Mouse (Mus musculus) stomach, embryonic 16.5 days (tissue): Measurements from ENCODE around the gene Igf1. TPM values are rescaled to one million over a fixed set of nuclear protein-coding genes. Genes with fewer than 3 reads are reported as not detected.

Experiments
- ATAC-seq: fragments of 200-750 bp; cut with Nextera tagmentation; 2 replicates; pipeline ENCODE4 v1.8.0; 2017; ENCODE audit warnings: moderate number of reproducible peaks, moderate TSS enrichment; ENCODE audit not compliant: insufficient read depth, low FRiP score
- H3K27ac ChIP-seq: fragments of 300-500 bp; sonication (generic); 2 replicates; pipeline ENCODE4 v1.5.1; 2014; ENCODE audit warnings: low read length
- H3K27me3 ChIP-seq: fragments of 300-500 bp; sonication (generic); 2 replicates; pipeline ENCODE4 v1.6.1; 2014; ENCODE audit warnings: low read length, control low read depth, mixed read lengths; ENCODE audit not compliant: control insufficient read depth, insufficient read depth
- H3K36me3 ChIP-seq: fragments of 300-500 bp; sonication (generic); 2 replicates; pipeline ENCODE4 v1.6.1; 2014; ENCODE audit warnings: low read length; ENCODE audit not compliant: control insufficient read depth, insufficient read depth
- H3K4me1 ChIP-seq: fragments of 300-500 bp; sonication (generic); 2 replicates; pipeline ENCODE4 v1.6.1; 2014; ENCODE audit warnings: low read length, control low read depth, mixed read lengths; ENCODE audit not compliant: control insufficient read depth, insufficient read depth
- H3K4me2 ChIP-seq: fragments of 300-500 bp; sonication (generic); 2 replicates; pipeline ENCODE4 v1.6.1; 2014; ENCODE audit warnings: low read depth, low read length, mixed read lengths
- H3K4me3 ChIP-seq: fragments of 300-500 bp; sonication (generic); replicated peaks from 2 replicates; pipeline ENCODE4 v1.5.1; 2014; ENCODE audit warnings: mild to moderate bottlenecking, low read length
- H3K9ac ChIP-seq: fragments of 300-500 bp; sonication (generic); 2 replicates; pipeline ENCODE4 v1.6.1; 2014; ENCODE audit warnings: low read length
- H3K9me3 ChIP-seq: fragments of 300-500 bp; sonication (generic); replicated peaks from 2 replicates; pipeline ENCODE4 v1.6.1; 2016; ENCODE audit warnings: low read length, control low read depth; ENCODE audit not compliant: control insufficient read depth
- WGBS: fragments of 180-500 bp; shearing (Covaris S2); extraction: QIAGEN DNeasy Blood & Tissue Kit; methylation state at CpG from one replicate; pipeline ENCODE4 v1.1.7; 2014; 5-methylcytosine and 5-hydroxymethylcytosine counted together
- polyA plus RNA-seq: library from polyadenylated mRNA; unstranded; fragments of >200 nt; fragmentation: Nextera tagmentation; extraction: Ambion mirVana; gene quantifications from 2 replicates; pipeline ENCODE4 v1.2.1, GENCODE M21; 2015

Igf1 gene
- polyA plus RNA-seq, 1 experiment from 2014 or later, result 145 TPM

DNA sequence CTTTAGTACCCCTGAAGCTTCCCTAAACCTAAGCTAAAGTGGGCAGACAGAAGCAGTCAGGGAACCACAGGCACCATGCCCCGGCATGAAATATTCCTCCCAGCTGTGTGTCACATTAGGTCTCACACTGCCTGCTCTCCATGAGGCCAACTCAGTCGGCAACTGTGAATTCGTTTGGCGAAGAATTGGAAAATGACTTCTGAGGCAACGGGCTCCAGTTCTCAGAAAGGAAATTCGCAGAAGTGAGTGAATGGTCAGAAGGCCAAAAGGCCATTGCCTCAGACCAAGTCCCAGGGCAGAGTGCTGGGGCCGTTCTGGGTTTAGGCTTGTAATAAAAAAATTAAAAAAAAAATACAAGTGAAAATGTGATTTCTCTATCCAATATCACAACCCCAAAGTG is 43.9 kb downstream of the Igf1 start:
- H3K27me3 ChIP-seq, result no peaks in the 10 kb centered on the region
- no peaks in the 10 kb centered on the region for H3K36me3 ChIP-seq
- no peak overlapping the region for H3K27ac ChIP-seq
- no peak overlapping the region for H3K9ac ChIP-seq
- no peak for ATAC-seq
- no peak overlapping the region for H3K4me3 ChIP-seq
- H3K4me1 ChIP-seq, result no peaks in the 10 kb centered on the region
- WGBS, result 75% methylated on average over 7 of the region's 7 CpGs
- H3K9me3 ChIP-seq, result no peaks in the 10 kb centered on the region
- H3K4me2 ChIP-seq, result no peak overlapping the region

DNA sequence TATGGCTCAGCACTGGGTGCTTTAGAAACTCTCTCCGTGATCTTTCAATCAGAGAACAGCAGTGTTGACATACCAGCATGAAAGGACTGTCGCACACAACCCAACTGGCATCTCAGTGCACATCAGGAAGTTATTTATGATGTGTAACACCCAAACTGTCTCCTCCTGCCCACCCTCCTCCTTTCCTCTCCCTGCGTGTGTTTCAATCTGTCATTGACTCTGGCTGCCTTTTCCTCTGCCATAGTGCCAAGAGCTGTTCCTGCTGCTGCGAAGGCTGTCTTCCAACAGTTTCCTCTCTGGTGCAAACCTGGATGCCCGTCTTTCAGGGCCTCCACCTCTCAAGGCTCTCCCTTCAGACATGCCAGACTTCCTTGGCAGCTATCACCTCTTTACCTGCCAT is 46.3 kb downstream of the Igf1 start:
- 57% methylated on average over 5 of the region's 5 CpGs for WGBS
- no peak for ATAC-seq

DNA sequence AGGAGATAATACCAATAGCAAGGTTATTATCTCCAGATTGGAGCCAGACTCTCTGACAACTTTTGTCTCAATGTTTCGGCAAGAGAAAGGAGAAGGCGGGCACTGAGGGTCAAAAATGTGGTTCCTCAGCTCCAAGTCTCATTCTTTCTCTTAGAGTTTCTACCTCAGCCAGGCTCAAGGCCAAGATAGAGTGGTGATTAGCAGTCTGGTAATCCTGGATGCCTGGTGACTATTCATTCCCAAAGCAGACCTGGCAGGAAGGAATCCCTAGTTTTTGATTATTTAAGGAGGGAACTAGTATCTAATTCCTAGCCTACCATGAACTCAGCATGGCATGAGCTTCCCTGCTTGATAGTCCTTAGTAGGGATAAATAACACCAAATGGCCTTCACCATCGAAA is 47.0 kb downstream of the Igf1 start:
- Histone ChIP-seq H3K9ac (no peak overlapping the region), H3K4me2 (no peak overlapping the region), H3K4me3 (no peak overlapping the region), H3K4me1 (no peaks in the 10 kb centered on the region), H3K27ac (no peak overlapping the region), H3K9me3 (no peaks in the 10 kb centered on the region), H3K36me3 (no peaks in the 10 kb centered on the region), H3K27me3 (no peaks in the 10 kb centered on the region)
- WGBS, result 81% methylated on average over 3 of the region's 3 CpGs
- ATAC-seq, result no peak

More for the DNA sequence above, 46.3 kb downstream of the Igf1 start:
- Histone ChIP-seq H3K27ac (no peak overlapping the region), H3K36me3 (no peaks in the 10 kb centered on the region), H3K4me2 (no peak overlapping the region), H3K27me3 (no peaks in the 10 kb centered on the region), H3K4me1 (no peaks in the 10 kb centered on the region), H3K9ac (no peak overlapping the region), H3K4me3 (no peak overlapping the region), H3K9me3 (no peaks in the 10 kb centered on the region)

DNA sequence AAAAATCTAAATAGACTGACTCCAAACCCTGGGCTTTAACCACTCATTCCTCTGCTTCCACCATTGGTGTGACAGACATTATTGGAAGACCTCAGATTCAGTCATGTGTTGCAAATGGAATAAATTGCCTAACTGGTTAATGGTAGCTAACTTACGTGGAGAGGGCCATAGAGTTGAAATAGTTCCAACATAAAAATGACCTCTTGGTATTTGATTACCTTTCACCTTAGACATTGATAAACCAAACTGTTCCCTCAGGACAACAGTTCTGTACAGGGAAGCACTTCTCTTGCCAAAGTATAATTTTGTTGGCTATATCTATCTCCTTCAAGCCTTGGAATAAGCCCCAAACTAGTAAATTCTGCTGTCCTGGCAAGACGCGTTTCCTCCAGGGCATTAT is 48.1 kb downstream of the Igf1 start:
- Histone ChIP-seq H3K36me3 (no peaks in the 10 kb centered on the region), H3K4me2 (no peak overlapping the region), H3K9ac (no peak overlapping the region), H3K9me3 (no peaks in the 10 kb centered on the region), H3K4me1 (no peaks in the 10 kb centered on the region), H3K4me3 (no peak overlapping the region), H3K27me3 (no peaks in the 10 kb centered on the region), H3K27ac (no peak overlapping the region)
- no peak for ATAC-seq
- 69% methylated on average over 3 of the region's 3 CpGs for whole genome bisulfite sequencing

DNA sequence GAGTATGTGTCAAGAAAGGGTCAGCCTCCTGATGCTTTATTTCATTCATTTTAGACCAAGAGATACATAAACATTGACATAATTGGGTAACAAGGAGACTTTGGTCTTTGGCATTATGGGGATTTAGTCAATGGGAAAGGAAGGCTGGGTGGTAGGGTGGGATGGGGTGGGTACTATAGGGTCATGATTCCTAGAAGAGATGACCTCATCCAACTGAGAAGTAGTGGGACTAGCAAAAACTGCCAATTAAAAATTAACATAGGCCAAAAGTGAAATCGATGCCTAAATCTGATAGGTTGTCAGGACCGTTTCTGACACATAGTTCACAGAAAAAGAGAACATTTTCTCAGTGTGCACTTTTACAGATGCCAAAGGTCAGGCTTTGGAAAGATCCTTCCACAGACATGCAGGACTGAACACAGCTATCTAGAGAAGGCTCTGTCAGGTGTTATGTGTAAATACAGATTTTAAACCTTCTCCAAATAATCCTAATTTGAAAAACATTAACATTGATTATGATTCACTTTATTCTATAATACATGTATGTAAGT is 48.8 kb downstream of the Igf1 start:
- no peak overlapping the region for H3K27ac ChIP-seq
- no peaks in the 10 kb centered on the region for H3K9me3 ChIP-seq
- no peaks in the 10 kb centered on the region for H3K36me3 ChIP-seq
- H3K4me3 ChIP-seq, result no peak overlapping the region
- no peak overlapping the region for H3K9ac ChIP-seq
- no peak for ATAC-seq
- 77% methylated on average over 2 of the region's 2 CpGs for WGBS
- no peaks in the 10 kb centered on the region for H3K4me1 ChIP-seq
- no peaks in the 10 kb centered on the region for H3K27me3 ChIP-seq
- no peak overlapping the region for H3K4me2 ChIP-seq

DNA sequence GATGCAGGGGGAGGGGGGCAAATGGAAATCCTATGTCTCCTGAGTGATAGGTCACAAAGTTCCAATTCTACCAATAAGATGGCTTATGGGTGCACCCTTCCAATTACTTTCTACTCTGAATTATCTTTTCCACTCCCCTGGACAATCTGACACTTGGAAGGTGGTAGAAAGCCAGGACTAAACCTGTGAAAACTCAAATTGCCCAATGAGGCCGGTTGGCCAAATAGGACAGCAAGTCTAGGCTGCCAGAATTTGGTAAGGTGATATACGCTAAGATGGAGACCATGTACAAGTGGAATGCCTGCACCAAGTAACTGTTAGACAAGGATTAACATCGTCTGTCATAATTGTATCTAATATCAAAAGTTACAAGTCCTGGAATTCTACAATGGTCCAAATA is 55.8 kb downstream of the Igf1 start:
- H3K27ac ChIP-seq, result no peak overlapping the region
- H3K4me2 ChIP-seq, result no peak overlapping the region
- H3K27me3 ChIP-seq, result no peaks in the 10 kb centered on the region
- H3K9me3 ChIP-seq, result no peaks in the 10 kb centered on the region
- H3K9ac ChIP-seq, result no peak overlapping the region
- ATAC-seq, result no peak
- H3K36me3 ChIP-seq, result no peaks in the 10 kb centered on the region
- H3K4me1 ChIP-seq, result no peaks in the 10 kb centered on the region
- H3K4me3 ChIP-seq, result no peak overlapping the region
- WGBS, result 86% methylated on average over 3 of the region's 3 CpGs

DNA sequence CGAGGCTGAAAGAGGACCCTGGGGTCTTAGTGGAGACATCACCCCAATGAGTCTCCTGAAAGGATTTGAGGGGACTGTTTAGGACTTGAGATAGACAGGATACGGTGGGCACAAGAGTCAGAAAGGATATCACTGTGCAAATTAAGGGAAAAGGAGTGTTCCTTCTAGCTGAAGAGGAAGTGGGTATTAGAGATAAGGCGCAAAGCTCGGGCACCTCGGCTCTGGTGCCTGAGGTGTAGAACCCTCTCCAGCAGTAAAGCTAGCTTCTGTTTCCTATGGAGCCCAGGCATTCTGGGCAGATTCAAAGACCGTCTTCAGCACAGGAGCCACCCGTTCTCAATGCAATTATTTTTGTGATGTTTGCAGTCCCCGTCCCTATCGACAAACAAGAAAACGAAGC is 56.9 kb downstream of the Igf1 start:
- no peak overlapping the region for H3K9ac ChIP-seq
- H3K9me3 ChIP-seq, result no peaks in the 10 kb centered on the region
- WGBS, result 55% methylated on average over 10 of the region's 10 CpGs
- H3K27me3 ChIP-seq, result no peaks in the 10 kb centered on the region
- ATAC-seq, result no peak
- peak overlapping the region; percentile 37 for H3K4me2 ChIP-seq
- no peak overlapping the region for H3K4me3 ChIP-seq
- H3K4me1 ChIP-seq, result no peaks in the 10 kb centered on the region
- H3K36me3 ChIP-seq, result no peaks in the 10 kb centered on the region
- no peak overlapping the region for H3K27ac ChIP-seq

DNA sequence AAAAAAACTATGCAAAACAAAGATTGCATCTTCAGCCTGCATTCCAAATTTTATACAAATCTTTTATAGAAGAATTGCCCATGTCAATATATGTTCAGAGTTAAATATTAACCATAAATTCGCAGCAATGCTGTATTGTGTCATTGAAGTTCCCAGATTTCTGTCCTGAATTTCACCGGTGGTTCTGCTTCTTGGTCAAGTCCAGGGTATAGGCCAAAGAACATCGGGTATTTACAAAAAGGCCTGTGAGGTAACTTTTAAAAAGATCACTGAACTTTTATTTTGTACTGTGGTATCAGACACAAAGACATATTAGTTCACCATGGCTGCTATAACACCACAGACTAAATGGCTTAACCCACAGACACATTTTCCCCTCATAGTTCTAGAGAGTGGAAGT is 57.7 kb downstream of the Igf1 start:
- Histone ChIP-seq H3K4me3 (no peak overlapping the region), H3K27me3 (no peaks in the 10 kb centered on the region), H3K36me3 (no peaks in the 10 kb centered on the region), H3K9me3 (no peaks in the 10 kb centered on the region), H3K4me1 (no peaks in the 10 kb centered on the region), H3K9ac (no peak overlapping the region), H3K27ac (no peak overlapping the region), H3K4me2 (no peak overlapping the region)
- whole genome bisulfite sequencing, result 63% methylated on average over 3 of the region's 3 CpGs
- ATAC-seq, result no peak

DNA sequence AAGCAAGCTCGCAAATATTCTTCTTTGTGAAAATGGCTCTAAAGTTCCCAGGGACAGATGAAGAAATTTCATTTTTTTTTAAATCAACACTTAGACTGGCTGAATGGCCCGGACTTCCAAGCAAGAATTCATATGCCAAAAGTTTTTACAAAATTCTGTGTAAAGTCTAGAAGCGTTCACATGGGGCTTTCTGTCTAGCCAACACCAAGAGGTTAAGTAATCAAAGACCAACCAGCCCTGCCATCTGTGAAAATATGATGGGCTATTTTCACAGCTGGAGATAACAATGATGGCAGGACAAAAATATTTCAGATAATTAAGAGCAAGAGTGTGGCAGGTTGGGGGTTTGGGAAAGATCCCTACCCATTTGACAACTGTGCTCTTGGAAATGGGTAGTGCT is 64.2 kb downstream of the Igf1 start:
- no peak overlapping the region for H3K27ac ChIP-seq
- H3K4me2 ChIP-seq, result no peak overlapping the region
- 91% methylated on average over 3 of the region's 3 CpGs for WGBS
- H3K36me3 ChIP-seq, result no peaks in the 10 kb centered on the region
- H3K4me1 ChIP-seq, result 0 out of 2 replicates have a peak, but pooled peaks cover 5% of the 10 kb centered on the region
- H3K9me3 ChIP-seq, result no peaks in the 10 kb centered on the region
- H3K4me3 ChIP-seq, result no peak overlapping the region
- H3K27me3 ChIP-seq, result no peaks in the 10 kb centered on the region
- no peak for ATAC-seq
- H3K9ac ChIP-seq, result no peak overlapping the region

DNA sequence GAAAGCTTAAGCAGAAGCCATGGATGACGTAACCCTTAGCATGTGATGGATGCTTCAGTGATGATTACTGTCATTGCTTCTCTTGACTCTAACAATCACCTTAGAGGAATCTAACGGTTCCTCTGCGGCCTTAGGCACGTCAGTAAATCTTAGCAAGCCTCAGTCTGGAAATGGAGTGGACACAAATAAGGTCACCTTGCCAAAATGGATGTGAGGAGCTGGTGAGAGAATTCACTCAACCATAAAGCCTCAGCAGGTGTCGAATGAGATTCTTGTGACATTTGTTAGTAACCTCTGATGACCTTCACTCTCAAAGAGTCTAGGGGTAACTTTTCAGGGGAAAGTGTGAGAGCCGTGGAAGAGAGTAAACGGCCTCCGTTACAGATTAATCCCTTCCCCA is 68.5 kb downstream of the Igf1 start:
- 46% methylated on average over 8 of the region's 8 CpGs for WGBS
- Histone ChIP-seq H3K9ac (no peak overlapping the region), H3K27ac (0 out of 2 replicates have a peak overlapping the region, but pooled peaks have one; percentile 49), H3K4me2 (no peak overlapping the region), H3K36me3 (peaks cover under 1% of the 10 kb centered on the region; the same call in 1 of the 2 replicates), H3K27me3 (no peaks in the 10 kb centered on the region), H3K9me3 (no peaks in the 10 kb centered on the region), H3K4me3 (no peak overlapping the region), H3K4me1 (0 out of 2 replicates have a peak, but pooled peaks cover 5% of the 10 kb centered on the region)
- ATAC-seq, result no peak
